Mouse (Mus musculus): ENCODE data around the gene Wipf1. TPM values are rescaled to one million over a fixed set of nuclear protein-coding genes. Genes with fewer than 3 reads are reported as not detected.
A peak's percentile ranks its signal among the peaks of the same experiment; 100 is the strongest.

Gene Wipf1
- polyA plus RNA-seq (2012; fragmentation: generic; extraction: Trizol): 13.7 TPM

DNA sequence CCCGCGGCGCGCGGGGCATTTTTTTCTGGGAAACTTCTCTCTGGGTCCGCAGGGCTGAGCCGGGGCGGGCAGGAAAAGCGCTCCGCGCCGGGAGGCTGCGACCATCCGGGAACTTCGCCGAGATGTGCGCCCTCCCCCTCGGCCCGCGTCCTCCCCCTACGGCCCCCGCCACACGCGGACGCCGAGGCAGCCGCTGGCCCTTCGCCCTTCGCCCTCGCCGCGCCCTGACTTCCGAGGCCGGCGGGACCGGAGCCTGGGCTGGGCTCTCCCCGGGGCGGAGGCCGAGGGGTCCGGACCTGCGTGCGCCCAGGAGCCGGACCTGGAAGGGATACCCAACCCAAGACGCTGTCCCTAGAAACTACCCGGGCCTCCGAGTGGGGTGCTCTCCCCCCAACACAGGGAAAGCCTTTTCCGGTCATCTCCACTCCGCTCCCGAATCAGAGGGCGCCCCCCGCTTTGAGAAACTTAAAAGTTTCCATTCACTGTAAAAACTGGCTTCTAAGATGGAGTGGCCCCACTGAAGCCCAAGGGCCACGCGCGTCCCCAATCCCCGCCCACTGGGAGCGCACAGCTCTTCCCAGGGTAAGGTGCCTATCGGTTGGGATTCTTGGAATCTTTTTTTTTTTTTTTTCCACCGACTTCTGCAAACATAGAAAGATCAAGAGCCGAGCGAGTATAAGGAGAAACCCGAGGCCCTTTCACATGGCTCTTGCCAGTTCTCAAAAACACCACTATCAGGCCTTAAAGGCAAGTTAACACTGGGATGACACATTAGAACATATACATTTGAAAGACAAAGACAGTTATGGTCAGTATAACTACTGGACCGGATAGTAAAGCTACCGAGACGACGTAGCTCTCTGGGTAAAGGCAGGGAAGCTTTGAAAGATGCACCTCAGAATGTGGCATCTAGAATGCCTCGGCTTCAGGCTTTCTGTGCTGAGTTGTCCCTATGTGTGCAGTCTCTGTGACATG lies at the start of gene Wipf1:
Wipf1 (minus strand) TSS at position 379 of the 975 bp plus-strand sequence.
- peak within 1 kb of the TSS; percentile 62 for H3K4me3 ChIP-seq
- peak within 1 kb of the TSS; percentile 97 for H3K4me2 ChIP-seq (ENCODE audit: low read depth)
- H3ac ChIP-seq (ENCODE audit: control insufficient read depth, insufficient read length): peak within 1 kb of the TSS; percentile 95
- H3K27me3 ChIP-seq (ENCODE audit: control insufficient read depth, insufficient read depth, insufficient read length): no peaks in the 10 kb centered on the region
- no peaks in the 10 kb centered on the region for H3K36me3 ChIP-seq (ENCODE audit: control insufficient read depth, insufficient read depth)
- peaks cover 43% of the 10 kb centered on the region for H3K79me2 ChIP-seq (ENCODE audit: control insufficient read depth, insufficient read depth)
- TF ChIP-seq TCF3 (IDR thresholded peaks at IDR 0.05; ENCODE audit: insufficient read length, low read depth): no peak
- peak; percentile 62 for TF ChIP-seq POLR2AphosphoS2 (IDR thresholded peaks at IDR 0.05; ENCODE audit: insufficient read length, low read depth)
- peak in 1 of 3 experiments; percentile 9 for TF ChIP-seq MYOD1 (IDR thresholded peaks at IDR 0.05; ENCODE audit: control insufficient read depth in 1 of 3, insufficient read length in 2 of 3, low read depth in 2 of 3)
- peak; percentile 9 for TF ChIP-seq SRF (IDR thresholded peaks at IDR 0.05; ENCODE audit: control insufficient read depth, insufficient read length, low read depth)
- peak; percentile 68 for TF ChIP-seq POLR2A (IDR thresholded peaks at IDR 0.05; ENCODE audit: insufficient read length, low read depth)

DNA sequence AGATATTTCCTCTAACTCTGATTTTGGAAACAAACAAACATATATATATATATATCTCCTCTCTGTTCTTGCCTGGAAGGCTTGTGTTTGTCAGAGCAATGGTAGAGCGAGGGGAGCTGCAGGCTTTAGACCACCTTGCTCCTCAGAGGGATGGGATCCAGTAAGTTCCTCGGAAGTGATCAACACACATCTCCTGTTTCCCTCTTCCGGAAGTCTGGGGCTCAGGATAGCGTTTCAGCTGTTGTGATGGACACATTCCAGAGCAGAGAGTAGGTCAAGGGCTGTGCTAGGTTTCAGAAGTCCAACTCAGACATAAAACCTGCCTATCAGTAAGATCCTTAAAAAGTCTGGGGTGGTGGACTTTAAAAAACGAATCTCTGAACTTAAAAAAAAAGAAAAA lies 49.6 kb upstream of the Wipf1 start:
- TF ChIP-seq TCF3 (IDR thresholded peaks at IDR 0.05; ENCODE audit: insufficient read length, low read depth) (no peak), POLR2A (IDR thresholded peaks at IDR 0.05; ENCODE audit: insufficient read length, low read depth) (no peak), MYOD1 (IDR thresholded peaks at IDR 0.05; ENCODE audit: control insufficient read depth in 1 of 3, insufficient read length in 2 of 3, low read depth in 2 of 3) (peak in 2 of 3 experiments; percentile 78 to 85), TCF12 (IDR thresholded peaks at IDR 0.05; ENCODE audit: insufficient read depth, poor library complexity, severe bottlenecking) (peak; percentile 65), MYOG (IDR thresholded peaks at IDR 0.05; ENCODE audit: control insufficient read depth in 1 of 3, insufficient read depth in 1 of 3, insufficient read length in 2 of 3, low read depth in 2 of 3) (peak in 2 of 3 experiments; percentile 76 to 83), POLR2AphosphoS2 (IDR thresholded peaks at IDR 0.05; ENCODE audit: insufficient read length, low read depth) (peak; percentile 57), USF1 (IDR thresholded peaks at IDR 0.05; ENCODE audit: low read depth) (no peak)
- H3K4me2 ChIP-seq (ENCODE audit: low read depth): peak overlapping the region; percentile 89
- H3K36me3 ChIP-seq (ENCODE audit: control insufficient read depth, insufficient read depth): peaks cover 6% of the 10 kb centered on the region
- H3ac ChIP-seq (ENCODE audit: control insufficient read depth, insufficient read length): no peak overlapping the region
- H3K79me2 ChIP-seq (ENCODE audit: control insufficient read depth, insufficient read depth): peaks cover 49% of the 10 kb centered on the region
- H3K27me3 ChIP-seq (ENCODE audit: control insufficient read depth, insufficient read depth, insufficient read length): no peaks in the 10 kb centered on the region
- H3K4me3 ChIP-seq: peak overlapping the region; percentile 41

DNA sequence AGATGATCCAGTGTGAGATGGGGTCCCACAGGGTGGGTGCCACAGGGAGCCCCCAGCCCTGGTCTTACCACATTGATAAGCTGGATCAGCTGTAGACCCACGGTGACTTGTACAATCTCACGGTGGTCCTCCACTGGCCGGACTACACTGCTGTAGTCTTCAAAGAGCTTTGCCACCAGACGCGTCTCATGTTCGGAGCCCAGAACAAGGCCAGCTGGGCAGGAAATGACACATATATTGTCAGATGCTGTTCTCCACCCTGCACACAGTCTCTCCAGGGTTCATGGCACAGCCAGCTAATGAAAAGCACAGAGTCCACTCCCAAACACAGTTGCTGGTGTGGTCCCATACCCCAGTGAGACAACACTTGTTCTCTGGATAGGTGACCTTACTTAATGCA lies 44.9 kb upstream of the Wipf1 start:
- H3ac ChIP-seq (ENCODE audit: control insufficient read depth, insufficient read length): no peak overlapping the region
- H3K4me3 ChIP-seq: no peak overlapping the region
- TF ChIP-seq MAX (IDR thresholded peaks at IDR 0.05; ENCODE audit: low read depth): no peak
- peak in 1 of 3 experiments; percentile 57 for TF ChIP-seq MYOG (IDR thresholded peaks at IDR 0.05; ENCODE audit: control insufficient read depth in 1 of 3, insufficient read depth in 1 of 3, insufficient read length in 2 of 3, low read depth in 2 of 3)
- peak; percentile 16 for TF ChIP-seq POLR2AphosphoS2 (IDR thresholded peaks at IDR 0.05; ENCODE audit: insufficient read length, low read depth)
- TF ChIP-seq MYOD1 (IDR thresholded peaks at IDR 0.05; ENCODE audit: control insufficient read depth in 1 of 3, insufficient read length in 2 of 3, low read depth in 2 of 3): peak in 2 of 3 experiments; percentile 14 to 70
- no peak for TF ChIP-seq USF1 (IDR thresholded peaks at IDR 0.05; ENCODE audit: low read depth)
- TF ChIP-seq CEBPB (IDR thresholded peaks at IDR 0.05; ENCODE audit: insufficient read depth, poor library complexity, severe bottlenecking): no peak
- no peak for TF ChIP-seq TCF3 (IDR thresholded peaks at IDR 0.05; ENCODE audit: insufficient read length, low read depth)
- no peaks in the 10 kb centered on the region for H3K27me3 ChIP-seq (ENCODE audit: control insufficient read depth, insufficient read depth, insufficient read length)
- H3K36me3 ChIP-seq (ENCODE audit: control insufficient read depth, insufficient read depth): peaks cover 26% of the 10 kb centered on the region
- H3K4me2 ChIP-seq (ENCODE audit: low read depth): peak overlapping the region; percentile 48
- H3K79me2 ChIP-seq (ENCODE audit: control insufficient read depth, insufficient read depth): peaks cover 50% of the 10 kb centered on the region

DNA sequence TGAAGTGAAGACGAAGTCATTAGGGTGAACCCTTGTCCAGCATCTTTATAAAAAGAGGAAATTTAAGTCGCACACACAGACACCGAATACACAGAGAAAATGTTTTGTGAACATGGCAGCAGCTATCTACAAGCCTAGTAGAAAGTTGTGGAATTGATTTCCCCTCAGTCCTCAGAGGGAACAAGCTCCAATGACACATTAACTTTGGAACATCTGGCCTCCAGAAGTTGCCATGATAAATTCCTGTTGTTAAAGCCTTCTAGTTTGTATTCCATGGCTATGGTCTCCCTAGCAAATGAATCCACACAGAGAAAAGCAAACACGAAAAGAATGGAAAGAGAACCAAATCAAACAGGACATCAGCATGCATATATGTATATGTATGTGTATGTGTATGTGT lies 44.0 kb upstream of the Wipf1 start:
- H3K4me2 ChIP-seq (ENCODE audit: low read depth): no peak overlapping the region
- peaks cover 44% of the 10 kb centered on the region for H3K79me2 ChIP-seq (ENCODE audit: control insufficient read depth, insufficient read depth)
- no peak for TF ChIP-seq MYOG (IDR thresholded peaks at IDR 0.05; ENCODE audit: control insufficient read depth in 1 of 3, insufficient read depth in 1 of 3, insufficient read length in 2 of 3, low read depth in 2 of 3)
- no peak for TF ChIP-seq CEBPB (IDR thresholded peaks at IDR 0.05; ENCODE audit: insufficient read depth, poor library complexity, severe bottlenecking)
- TF ChIP-seq MYOD1 (IDR thresholded peaks at IDR 0.05; ENCODE audit: control insufficient read depth in 1 of 3, insufficient read length in 2 of 3, low read depth in 2 of 3): no peak
- TF ChIP-seq E2F4 (IDR thresholded peaks at IDR 0.05; ENCODE audit: insufficient read depth): no peak
- TF ChIP-seq SRF (IDR thresholded peaks at IDR 0.05; ENCODE audit: control insufficient read depth, insufficient read length, low read depth): no peak
- no peak for TF ChIP-seq USF1 (IDR thresholded peaks at IDR 0.05; ENCODE audit: low read depth)
- TF ChIP-seq MAX (IDR thresholded peaks at IDR 0.05; ENCODE audit: low read depth): no peak
- no peak for TF ChIP-seq TCF12 (IDR thresholded peaks at IDR 0.05; ENCODE audit: insufficient read depth, poor library complexity, severe bottlenecking)
- TF ChIP-seq REST (IDR thresholded peaks at IDR 0.05; ENCODE audit: insufficient read depth, insufficient read length): no peak
- TF ChIP-seq TCF3 (IDR thresholded peaks at IDR 0.05; ENCODE audit: insufficient read length, low read depth): no peak
- TF ChIP-seq POLR2AphosphoS2 (IDR thresholded peaks at IDR 0.05; ENCODE audit: insufficient read length, low read depth): no peak
- TF ChIP-seq POLR2A (IDR thresholded peaks at IDR 0.05; ENCODE audit: insufficient read length, low read depth): no peak
- H3K36me3 ChIP-seq (ENCODE audit: control insufficient read depth, insufficient read depth): peaks cover 27% of the 10 kb centered on the region
- H3ac ChIP-seq (ENCODE audit: control insufficient read depth, insufficient read length): no peak overlapping the region
- no peak overlapping the region for H3K4me3 ChIP-seq
- H3K27me3 ChIP-seq (ENCODE audit: control insufficient read depth, insufficient read depth, insufficient read length): no peaks in the 10 kb centered on the region
